Mouse (Mus musculus) regulatory T cell (primary cell): ENCODE measurements around the gene Gm28048.

Source experiments
- in situ Hi-C: fragments of 300-600 bp; cut with MboI, MseI; formaldehyde crosslinking; loops from one replicate; pipeline ENCODE4 v1.15.1; 2025; ENCODE audit warnings: high pct_unique_total_duplicates

Gene Gm28048

GRCm38 (mm10) chr11:22815877-22816276 is 166.0 kb downstream of the Gm28048 start:
- in situ Hi-C loops: loop anchor here (10.0 kb wide), 1 partner anchor 531 kb away; no protein-coding TSS in a partner anchor

- in situ Hi-C loops: loop anchor here (10.0 kb wide), 1 partner anchor 530 kb away; no protein-coding TSS in a partner anchor
Observed at GRCm38 (mm10) chr11:22815143-22815542, 166.7 kb downstream of the Gm28048 start.

DNA sequence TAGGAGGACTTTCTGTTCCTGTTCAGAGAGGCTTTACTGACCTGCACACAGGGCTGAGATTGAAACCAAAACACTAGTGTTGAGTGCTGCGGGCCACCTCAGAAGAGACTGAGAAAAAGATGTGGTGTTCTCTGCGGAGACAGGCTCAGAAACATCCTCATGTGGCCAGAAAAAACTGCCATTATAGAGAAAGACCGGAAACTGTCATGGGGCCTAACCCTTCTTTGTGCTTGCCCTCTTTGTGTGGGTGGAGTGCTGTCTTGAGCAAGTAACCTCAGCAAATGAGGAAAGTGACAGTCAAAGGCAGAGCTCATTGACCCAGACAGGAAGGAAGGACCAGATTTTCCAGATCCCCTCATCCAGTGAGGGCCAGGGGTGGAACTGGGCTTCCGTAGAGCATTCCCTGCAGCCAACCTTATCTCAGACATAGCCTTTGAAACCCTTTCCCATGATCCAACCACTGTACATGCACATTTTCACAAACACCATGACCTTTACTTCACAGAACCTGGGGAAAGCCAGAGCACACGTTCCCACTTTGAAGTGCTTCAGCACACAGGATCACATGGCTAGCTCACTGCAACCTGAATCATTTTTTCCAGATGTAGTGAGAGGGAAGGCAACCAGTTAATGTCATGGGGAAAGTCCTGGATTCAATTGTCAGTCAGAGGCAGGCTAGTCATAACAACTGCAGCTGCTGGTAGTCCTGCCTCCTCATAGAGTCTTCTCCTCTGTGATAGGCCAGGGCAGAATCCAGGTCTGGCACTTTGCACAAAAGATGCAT is 167.8 kb downstream of the Gm28048 start:
- in situ Hi-C loops: loop anchor here (10.0 kb wide), 1 partner anchor 529 kb away; no protein-coding TSS in a partner anchor

DNA sequence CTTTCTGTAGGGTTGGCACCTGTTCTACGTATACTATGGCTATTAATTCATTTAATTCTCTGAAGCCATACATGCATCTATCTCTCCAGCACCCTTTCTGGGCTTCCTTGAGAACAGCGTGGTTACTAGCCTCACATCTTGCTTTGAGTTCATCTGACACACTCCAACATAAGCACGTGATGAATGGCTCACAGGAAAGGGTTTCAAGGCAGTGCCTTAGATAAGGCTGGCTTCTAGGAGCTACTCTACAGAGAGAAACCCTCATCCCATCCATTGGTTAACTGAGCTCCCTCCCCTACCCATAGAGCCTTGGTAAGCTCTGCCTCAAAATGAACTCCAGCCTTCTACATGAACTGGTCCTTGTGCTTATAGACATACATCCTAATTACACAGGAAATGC is 168.5 kb downstream of the Gm28048 start:
- in situ Hi-C loops: loop anchor here (10.0 kb wide), 1 partner anchor 529 kb away; no protein-coding TSS in a partner anchor

DNA sequence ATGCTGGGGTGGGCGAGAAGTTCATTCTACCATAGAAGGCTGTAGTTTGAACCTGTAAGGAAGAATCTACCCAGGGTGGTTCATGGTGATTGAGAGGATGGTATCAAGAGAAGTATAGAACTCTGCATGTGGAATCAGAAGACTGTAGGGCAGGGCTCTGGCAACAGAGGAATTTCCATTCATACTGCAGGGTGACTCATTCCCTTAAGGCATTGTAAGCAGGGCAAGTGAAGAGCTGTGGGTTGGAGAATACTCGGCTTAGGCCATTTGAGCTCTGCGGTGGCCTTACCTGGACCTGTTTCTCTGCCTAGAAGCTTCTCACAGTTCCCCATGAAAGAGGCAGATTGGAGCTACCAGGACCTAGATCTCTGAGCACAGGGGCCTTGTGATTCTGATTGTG is 170.5 kb downstream of the Gm28048 start:
- in situ Hi-C loops: loop anchor here (10.0 kb wide), 1 partner anchor 527 kb away; no protein-coding TSS in a partner anchor

GRCm38 (mm10) chr11:22809465-22810096 is 172.3 kb downstream of the Gm28048 start:
- in situ Hi-C loops: loop anchor here (10.0 kb wide), 1 partner anchor 525 kb away; no protein-coding TSS in a partner anchor

DNA sequence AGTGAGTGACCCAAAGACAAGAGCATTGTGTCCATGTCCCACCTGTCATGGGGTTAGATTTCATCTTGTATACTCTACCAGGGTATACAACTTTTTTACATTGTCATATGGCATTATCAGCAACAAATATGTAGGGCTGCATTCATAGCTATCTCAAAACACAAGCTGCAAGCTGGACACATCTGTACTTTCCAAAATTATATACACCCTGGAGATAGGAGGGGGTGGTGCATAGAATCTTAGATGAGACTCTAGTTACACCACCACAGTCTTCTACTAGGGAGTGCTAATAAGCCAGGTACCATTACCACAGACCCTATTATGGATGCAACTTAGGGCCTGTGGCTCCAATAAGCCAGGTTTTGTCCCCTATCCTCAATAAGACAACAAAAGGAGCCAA is 173.8 kb downstream of the Gm28048 start:
- in situ Hi-C loops: no loop called here

GRCm38 (mm10) chr11:22805171-22805570 is 176.7 kb downstream of the Gm28048 start:
- in situ Hi-C loops: no loop called here

DNA sequence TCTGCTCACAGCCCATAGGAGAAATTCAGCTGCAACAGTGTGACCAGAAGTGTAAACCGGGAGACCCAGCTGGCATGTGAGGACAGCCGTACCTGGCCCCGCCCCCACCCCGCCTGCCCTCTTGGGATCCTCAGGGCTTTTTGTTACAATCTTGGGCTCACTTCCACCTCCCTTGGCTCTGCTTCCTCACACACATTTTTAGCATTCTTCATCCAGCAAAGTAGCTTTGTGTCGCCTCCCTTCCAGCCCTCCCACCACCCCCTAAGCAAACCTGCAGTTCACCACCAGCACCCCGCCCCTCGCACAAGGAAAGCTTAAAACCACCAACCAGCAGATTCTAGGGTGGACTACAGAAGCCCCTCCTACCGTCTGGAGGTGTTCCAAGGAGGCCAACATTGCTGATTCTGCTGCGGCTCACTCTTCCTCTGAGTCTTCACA is 181.9 kb downstream of the Gm28048 start:
- in situ Hi-C loops: no loop called here

DNA sequence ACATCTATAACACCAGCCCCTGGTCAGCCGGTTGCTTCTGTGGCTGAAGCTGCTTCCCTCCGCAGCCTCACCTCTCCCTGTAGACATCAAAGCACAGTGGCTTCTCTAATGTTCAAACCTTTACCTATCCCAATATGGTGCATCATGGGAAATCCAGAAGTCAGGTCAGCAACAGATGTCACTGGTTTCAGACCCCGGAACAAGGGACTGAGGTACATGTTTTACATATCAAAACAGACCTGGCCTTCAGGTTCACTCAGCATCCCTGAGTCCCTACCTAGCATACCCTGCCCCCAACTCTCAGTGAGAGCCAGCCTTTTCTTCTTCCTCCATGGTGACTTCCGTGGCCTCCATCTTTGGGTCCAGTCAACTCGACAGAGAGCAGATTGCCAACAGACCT is 183.0 kb downstream of the Gm28048 start:
- in situ Hi-C loops: no loop called here

GRCm38 (mm10) chr11:22794734-22795133 is 187.2 kb downstream of the Gm28048 start:
- in situ Hi-C loops: no loop called here

DNA sequence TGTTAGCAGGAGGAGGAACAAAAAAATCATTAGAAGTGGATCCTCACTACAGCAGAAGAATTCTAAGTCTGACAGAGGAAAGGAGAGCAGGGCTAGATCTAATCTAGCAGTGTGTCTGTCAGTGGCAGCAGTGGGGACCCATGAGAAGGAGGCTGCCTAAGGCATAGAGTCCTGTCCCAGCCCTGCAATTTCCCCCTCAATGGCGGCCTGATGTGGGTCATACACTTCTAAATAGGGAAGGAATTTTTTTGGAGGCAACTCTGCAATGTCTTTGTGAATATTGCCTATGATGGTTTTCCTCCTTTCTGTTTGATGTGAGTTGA is 188.0 kb downstream of the Gm28048 start:
- in situ Hi-C loops: no loop called here

GRCm38 (mm10) chr11:22793176-22793880 is 188.6 kb downstream of the Gm28048 start:
- in situ Hi-C loops: no loop called here

GRCm38 (mm10) chr11:22792149-22792548 is 189.7 kb downstream of the Gm28048 start:
- in situ Hi-C loops: no loop called here

DNA sequence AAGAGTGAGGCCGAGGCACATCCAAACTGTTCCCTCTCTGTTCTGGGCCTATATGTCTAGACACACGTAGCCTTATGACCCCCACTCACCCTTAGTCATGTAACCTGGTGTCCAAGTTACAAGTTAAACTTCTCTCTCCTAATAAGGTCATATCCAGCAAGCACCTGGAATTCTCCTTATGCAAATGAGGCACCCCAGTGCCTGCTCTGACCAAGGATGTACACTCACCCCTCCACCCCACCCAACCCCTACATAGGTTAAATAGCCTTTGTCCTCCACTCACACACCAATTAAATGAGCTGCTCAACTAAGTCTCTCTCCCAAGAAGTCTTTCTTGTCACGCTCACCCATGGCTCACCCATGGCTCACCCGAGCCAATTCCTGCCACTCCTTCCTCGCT is 190.2 kb downstream of the Gm28048 start:
- in situ Hi-C loops: no loop called here

DNA sequence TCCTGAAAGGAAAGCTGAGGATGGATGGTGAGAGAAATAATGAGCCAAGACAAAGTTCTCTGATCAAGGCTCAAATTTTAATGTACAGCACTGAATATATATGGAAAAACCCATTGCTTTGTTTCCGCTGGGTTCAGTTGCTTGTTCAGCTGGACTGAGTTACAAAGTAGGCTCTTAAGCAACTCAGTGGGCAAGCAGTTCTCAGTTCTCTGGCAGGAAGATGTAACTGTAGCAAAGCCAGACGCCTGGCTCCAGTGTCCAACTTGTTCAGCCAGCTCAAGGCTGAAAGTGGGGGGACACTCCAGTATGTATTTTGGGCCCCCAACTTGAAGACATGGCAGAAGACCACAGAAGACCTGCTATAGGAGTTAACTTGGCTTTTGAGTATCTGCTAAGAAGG is 194.1 kb downstream of the Gm28048 start:
- in situ Hi-C loops: no loop called here
